Mouse (Mus musculus): Measurements from ENCODE around the gene Bcl2l10. TPM values are rescaled to one million over a fixed set of nuclear protein-coding genes. Genes with fewer than 3 reads are reported as not detected.

Gene Bcl2l10
- polyA plus RNA-seq (2016; fragmentation: Nextera tagmentation; extraction: Ambion mirVana), result not detected in 2 replicates

- no peaks in the 10 kb centered on the region for H3K4me1 ChIP-seq
- 91% methylated on average over 5 of the region's 5 CpGs for WGBS
- no peaks in the 10 kb centered on the region for H3K9me3 ChIP-seq
- H3K27me3 ChIP-seq, result no peaks in the 10 kb centered on the region
- no peak within 1 kb of the TSS for H3K4me2 ChIP-seq
- ATAC-seq (ENCODE audit: low FRiP score), result no peak
- H3K27ac ChIP-seq, result no peak within 1 kb of the TSS
- H3K9ac ChIP-seq, result no peak within 1 kb of the TSS
- no peak within 1 kb of the TSS for H3K4me3 ChIP-seq (replicated peaks)
- H3K36me3 ChIP-seq (replicated peaks), result peaks cover 28% of the 10 kb centered on the region
Observed at GRCm38 (mm10) chr9:75347458-75347857, at the start of gene Bcl2l10. TSS of gene Bcl2l10 (plus strand) at chr9:75347758.

GRCm38 (mm10) chr9:75299342-75299741, 48.2 kb upstream of the Bcl2l10 start:
- no peak overlapping the region for H3K4me3 ChIP-seq (replicated peaks)
- no peaks in the 10 kb centered on the region for H3K36me3 ChIP-seq (replicated peaks)
- H3K4me2 ChIP-seq, result no peak overlapping the region
- no peak overlapping the region for H3K9ac ChIP-seq
- no peaks in the 10 kb centered on the region for H3K27me3 ChIP-seq
- ATAC-seq (ENCODE audit: low FRiP score), result no peak
- 88% methylated on average over 2 of the region's 2 CpGs for WGBS
- H3K27ac ChIP-seq, result no peak overlapping the region
- no peaks in the 10 kb centered on the region for H3K9me3 ChIP-seq
- no peaks in the 10 kb centered on the region for H3K4me1 ChIP-seq

GRCm38 (mm10) chr9:75303033-75303432, 44.5 kb upstream of the Bcl2l10 start:
- H3K4me2 ChIP-seq, result no peak overlapping the region
- no peak overlapping the region for H3K4me3 ChIP-seq (replicated peaks)
- no peaks in the 10 kb centered on the region for H3K9me3 ChIP-seq
- no peaks in the 10 kb centered on the region for H3K4me1 ChIP-seq
- H3K9ac ChIP-seq, result no peak overlapping the region
- no peaks in the 10 kb centered on the region for H3K36me3 ChIP-seq (replicated peaks)
- 68% methylated on average over 2 of the region's 2 CpGs for WGBS
- no peak for ATAC-seq (ENCODE audit: low FRiP score)
- no peaks in the 10 kb centered on the region for H3K27me3 ChIP-seq
- H3K27ac ChIP-seq, result no peak overlapping the region

- H3K27ac ChIP-seq, result no peak overlapping the region
- H3K9ac ChIP-seq, result no peak overlapping the region
- no peaks in the 10 kb centered on the region for H3K4me1 ChIP-seq
- no peaks in the 10 kb centered on the region for H3K9me3 ChIP-seq
- peak overlapping the region; percentile 10; the same call in 1 of the 2 replicates for H3K4me2 ChIP-seq
- H3K36me3 ChIP-seq (replicated peaks), result no peaks in the 10 kb centered on the region
- no peaks in the 10 kb centered on the region for H3K27me3 ChIP-seq
- WGBS, result 33% methylated on average over 16 of the region's 16 CpGs
- H3K4me3 ChIP-seq (replicated peaks), result no peak overlapping the region
- ATAC-seq (ENCODE audit: low FRiP score), result no peak
Observed at GRCm38 (mm10) chr9:75303701-75304261, 43.8 kb upstream of the Bcl2l10 start.

- WGBS, result 32% methylated on average over 7 of the region's 7 CpGs
- peak overlapping the region; percentile 10; the same call in 1 of the 2 replicates for H3K4me2 ChIP-seq
- no peak overlapping the region for H3K4me3 ChIP-seq (replicated peaks)
Observed at GRCm38 (mm10) chr9:75304286-75304685, 43.3 kb upstream of the Bcl2l10 start.

GRCm38 (mm10) chr9:75306126-75306898, 41.2 kb upstream of the Bcl2l10 start, which contains the start of gene Gnb5:
TSS of gene Gnb5 (plus strand) at chr9:75306288.
- Histone ChIP-seq H3K9ac (no peak within 1 kb of the TSS), H3K4me2 (no peak within 1 kb of the TSS), H3K4me1 (no peaks in the 10 kb centered on the region), H3K4me3 (replicated peaks) (no peak within 1 kb of the TSS), H3K27ac (no peak within 1 kb of the TSS), H3K36me3 (replicated peaks) (no peaks in the 10 kb centered on the region), H3K9me3 (no peaks in the 10 kb centered on the region), H3K27me3 (no peaks in the 10 kb centered on the region)
- ATAC-seq (ENCODE audit: low FRiP score), result no peak
- WGBS, result 77% methylated on average over 11 of the region's 11 CpGs

More at GRCm38 (mm10) chr9:75304286-75304685, 43.3 kb upstream of the Bcl2l10 start:
- H3K36me3 ChIP-seq (replicated peaks), result no peaks in the 10 kb centered on the region
- no peaks in the 10 kb centered on the region for H3K27me3 ChIP-seq
- H3K27ac ChIP-seq, result no peak overlapping the region
- no peaks in the 10 kb centered on the region for H3K4me1 ChIP-seq
- no peaks in the 10 kb centered on the region for H3K9me3 ChIP-seq
- no peak overlapping the region for H3K9ac ChIP-seq
- no peak for ATAC-seq (ENCODE audit: low FRiP score)

- Histone ChIP-seq H3K27ac (no peak overlapping the region), H3K36me3 (replicated peaks) (no peaks in the 10 kb centered on the region), H3K4me2 (no peak overlapping the region), H3K4me3 (replicated peaks) (no peak overlapping the region), H3K27me3 (no peaks in the 10 kb centered on the region), H3K4me1 (no peaks in the 10 kb centered on the region), H3K9ac (no peak overlapping the region), H3K9me3 (no peaks in the 10 kb centered on the region)
- no peak for ATAC-seq (ENCODE audit: low FRiP score)
- WGBS, result 86% methylated on average over 5 of the region's 5 CpGs
Observed at GRCm38 (mm10) chr9:75307015-75307414, 40.5 kb upstream of the Bcl2l10 start.

- H3K27ac ChIP-seq, result no peak overlapping the region
- H3K4me2 ChIP-seq, result no peak overlapping the region
- no peaks in the 10 kb centered on the region for H3K27me3 ChIP-seq
- H3K4me1 ChIP-seq, result peaks cover 5% of the 10 kb centered on the region
- WGBS, result 65% methylated on average over 5 of the region's 5 CpGs
- no peak overlapping the region for H3K4me3 ChIP-seq (replicated peaks)
- H3K9ac ChIP-seq, result no peak overlapping the region
- no peak for ATAC-seq (ENCODE audit: low FRiP score)
- no peaks in the 10 kb centered on the region for H3K36me3 ChIP-seq (replicated peaks)
- H3K9me3 ChIP-seq, result no peaks in the 10 kb centered on the region
Observed at GRCm38 (mm10) chr9:75308621-75309020, 38.9 kb upstream of the Bcl2l10 start.

GRCm38 (mm10) chr9:75312008-75312407, 35.5 kb upstream of the Bcl2l10 start:
- Histone ChIP-seq H3K27ac (no peak overlapping the region), H3K27me3 (peaks cover 3% of the 10 kb centered on the region; the same call in 1 of the 2 replicates), H3K9me3 (no peaks in the 10 kb centered on the region), H3K4me2 (no peak overlapping the region), H3K9ac (no peak overlapping the region), H3K4me1 (peaks cover 21% of the 10 kb centered on the region), H3K4me3 (replicated peaks) (no peak overlapping the region), H3K36me3 (replicated peaks) (no peaks in the 10 kb centered on the region)
- WGBS, result 19% methylated on average over 4 of the region's 4 CpGs
- ATAC-seq (ENCODE audit: low FRiP score), result peak; percentile 19; the same call in 1 of the 2 replicates

- no peaks in the 10 kb centered on the region for H3K9me3 ChIP-seq
- WGBS, result 23% methylated on average over 10 of the region's 11 CpGs
- H3K27me3 ChIP-seq, result peaks cover 3% of the 10 kb centered on the region; the same call in 1 of the 2 replicates
- H3K4me2 ChIP-seq, result peak overlapping the region; percentile 73
- peaks cover 21% of the 10 kb centered on the region for H3K4me1 ChIP-seq
- peak overlapping the region; percentile 82 for H3K27ac ChIP-seq
- ATAC-seq (ENCODE audit: low FRiP score), result peak; percentile 39
- H3K9ac ChIP-seq, result peak overlapping the region; percentile 65
- H3K4me3 ChIP-seq (replicated peaks), result peak overlapping the region; percentile 55
- no peaks in the 10 kb centered on the region for H3K36me3 ChIP-seq (replicated peaks)
Observed at GRCm38 (mm10) chr9:75313138-75313831, 34.3 kb upstream of the Bcl2l10 start.

- Histone ChIP-seq H3K36me3 (replicated peaks) (no peaks in the 10 kb centered on the region), H3K9ac (peak overlapping the region; percentile 65), H3K4me3 (replicated peaks) (peak overlapping the region; percentile 55), H3K27me3 (peaks cover 3% of the 10 kb centered on the region; the same call in 1 of the 2 replicates), H3K4me1 (peaks cover 21% of the 10 kb centered on the region), H3K9me3 (no peaks in the 10 kb centered on the region), H3K27ac (peak overlapping the region; percentile 82), H3K4me2 (peak overlapping the region; percentile 73)
- ATAC-seq (ENCODE audit: low FRiP score), result peak; percentile 89
- WGBS, result 1% methylated on average over 52 of the region's 52 CpGs
Observed at GRCm38 (mm10) chr9:75313832-75314516, 33.6 kb upstream of the Bcl2l10 start.
